Mouse (Mus musculus): ENCODE results near the gene Stra8.

- TF ChIP-seq CTCF (IDR thresholded peaks at IDR 0.05; ENCODE audit: insufficient read depth, low read length) (no peak), POLR2A (IDR thresholded peaks at IDR 0.05; ENCODE audit: borderline replicate concordance, extremely low read depth, low read depth, low read length) (no peak)
These were observed 16.8 kb downstream of the Stra8 start for GRCm38 (mm10) chr6:34936743-34937142.
